Mouse (Mus musculus): Measurements from ENCODE around the gene Pik3r2. TPM values are rescaled to one million over a fixed set of nuclear protein-coding genes. Genes with fewer than 3 reads are reported as not detected.

Gene Pik3r2
- polyA plus RNA-seq, 1 experiment from 2014 or later, result 112 TPM

- 59% methylated on average over 11 of the region's 11 CpGs for WGBS
- ATAC-seq, result no peak
- no peak overlapping the region for H3K4me2 ChIP-seq (ENCODE audit: low read length)
Observed at GRCm38 (mm10) chr8:70744806-70745205, 31.7 kb downstream of the Pik3r2 start.

GRCm38 (mm10) chr8:70743656-70744590 is 32.6 kb downstream of the Pik3r2 start:
- Histone ChIP-seq H3K4me2 (ENCODE audit: low read length) (peak overlapping the region; percentile 66), H3K9ac (ENCODE audit: low read depth, low read length) (peak overlapping the region; percentile 53), H3K27ac (ENCODE audit: low read length) (no peak overlapping the region), H3K4me3 (ENCODE audit: low read depth, low read length) (peak overlapping the region; percentile 36), H3K4me1 (ENCODE audit: control insufficient read depth, insufficient read depth, low read length) (peaks cover 13% of the 10 kb centered on the region), H3K36me3 (ENCODE audit: control insufficient read depth, insufficient read depth, low read length) (no peaks in the 10 kb centered on the region), H3K27me3 (ENCODE audit: control insufficient read depth, insufficient read depth, low read depth, low read length) (peaks cover 49% of the 10 kb centered on the region), H3K9me3 (replicated peaks; ENCODE audit: control insufficient read depth, low read length, poor library complexity, severe bottlenecking) (no peaks in the 10 kb centered on the region)
- WGBS, result 4% methylated on average over 48 of the region's 48 CpGs
- ATAC-seq, result 0 out of 2 replicates have a peak, but pooled peaks have one; percentile 19

More at GRCm38 (mm10) chr8:70744806-70745205, 31.7 kb downstream of the Pik3r2 start:
- no peak overlapping the region for H3K9ac ChIP-seq (ENCODE audit: low read depth, low read length)
- no peak overlapping the region for H3K27ac ChIP-seq (ENCODE audit: low read length)
- H3K4me1 ChIP-seq (ENCODE audit: control insufficient read depth, insufficient read depth, low read length), result peaks cover 13% of the 10 kb centered on the region
- no peaks in the 10 kb centered on the region for H3K36me3 ChIP-seq (ENCODE audit: control insufficient read depth, insufficient read depth, low read length)
- H3K4me3 ChIP-seq (ENCODE audit: low read depth, low read length), result no peak overlapping the region
- no peaks in the 10 kb centered on the region for H3K9me3 ChIP-seq (replicated peaks; ENCODE audit: control insufficient read depth, low read length, poor library complexity, severe bottlenecking)
- peaks cover 49% of the 10 kb centered on the region for H3K27me3 ChIP-seq (ENCODE audit: control insufficient read depth, insufficient read depth, low read depth, low read length)

DNA sequence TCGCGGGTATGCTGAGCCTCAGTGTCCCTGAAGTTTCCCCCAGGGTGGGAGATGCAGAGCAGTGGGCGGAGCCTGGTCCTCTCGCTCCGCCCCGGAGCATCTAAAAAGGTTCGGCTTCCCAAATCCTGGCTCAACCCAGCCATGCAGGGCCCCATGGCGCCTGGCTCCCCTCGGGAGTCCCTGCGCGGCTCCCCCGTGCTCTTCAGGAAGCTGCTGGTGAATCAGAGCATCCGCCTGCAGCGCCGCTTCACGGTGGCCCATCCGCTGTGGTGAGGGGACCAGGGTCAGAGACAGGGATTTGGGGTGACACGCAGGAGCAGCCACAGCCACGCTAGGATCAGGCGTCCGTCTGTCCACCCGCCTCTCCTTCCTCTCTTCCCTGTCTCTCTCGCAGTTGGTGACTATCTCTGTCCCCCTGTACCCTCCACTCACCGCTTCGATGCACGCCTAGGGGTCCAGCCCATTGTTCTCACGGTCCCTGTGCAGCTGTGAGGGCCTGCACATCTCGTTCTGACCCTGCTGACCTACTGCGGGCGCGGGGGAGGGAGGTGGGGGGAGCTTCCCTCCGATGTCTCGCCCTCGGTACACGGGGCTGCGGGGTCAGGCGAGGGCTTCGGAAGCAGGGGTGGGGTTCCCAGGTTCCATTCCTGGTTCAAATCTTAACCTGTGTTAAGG is 33.4 kb downstream of the Pik3r2 start:
- H3K9ac ChIP-seq (ENCODE audit: low read depth, low read length), result peak overlapping the region; percentile 38; the same call in 1 of the 2 replicates
- 3% methylated on average over 38 of the region's 38 CpGs for WGBS
- H3K4me1 ChIP-seq (ENCODE audit: control insufficient read depth, insufficient read depth, low read length), result peaks cover 13% of the 10 kb centered on the region
- no peak overlapping the region for H3K27ac ChIP-seq (ENCODE audit: low read length)
- peaks cover 46% of the 10 kb centered on the region for H3K27me3 ChIP-seq (ENCODE audit: control insufficient read depth, insufficient read depth, low read depth, low read length)
- H3K4me3 ChIP-seq (ENCODE audit: low read depth, low read length), result peak overlapping the region; percentile 21
- H3K9me3 ChIP-seq (replicated peaks; ENCODE audit: control insufficient read depth, low read length, poor library complexity, severe bottlenecking), result no peaks in the 10 kb centered on the region
- ATAC-seq, result no peak
- H3K36me3 ChIP-seq (ENCODE audit: control insufficient read depth, insufficient read depth, low read length), result no peaks in the 10 kb centered on the region
- H3K4me2 ChIP-seq (ENCODE audit: low read length), result peak overlapping the region; percentile 66

DNA sequence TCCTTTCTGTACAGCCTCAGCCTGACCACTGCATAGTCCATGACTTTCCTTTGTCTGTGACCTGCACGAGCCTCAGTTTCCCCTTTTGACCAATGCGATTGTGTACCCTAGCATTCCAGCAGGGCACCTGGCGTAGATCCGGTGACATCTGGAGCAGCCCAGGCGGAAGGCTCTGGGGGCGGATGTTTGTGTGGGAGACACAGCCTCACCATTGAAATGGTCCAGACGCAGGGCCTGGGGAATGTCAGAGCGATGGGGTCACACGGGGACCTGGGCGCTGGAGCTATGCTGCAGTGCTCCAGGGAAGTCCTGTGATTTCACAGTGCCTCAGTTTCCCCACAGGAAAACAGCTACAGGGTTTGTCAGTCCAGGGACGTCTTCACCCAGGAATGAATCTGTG is 34.3 kb downstream of the Pik3r2 start:
- H3K4me3 ChIP-seq (ENCODE audit: low read depth, low read length), result no peak overlapping the region
- peaks cover 40% of the 10 kb centered on the region for H3K27me3 ChIP-seq (ENCODE audit: control insufficient read depth, insufficient read depth, low read depth, low read length)
- no peak overlapping the region for H3K27ac ChIP-seq (ENCODE audit: low read length)
- peaks cover 13% of the 10 kb centered on the region for H3K4me1 ChIP-seq (ENCODE audit: control insufficient read depth, insufficient read depth, low read length)
- no peak for ATAC-seq
- no peak overlapping the region for H3K9ac ChIP-seq (ENCODE audit: low read depth, low read length)
- 76% methylated on average over 11 of the region's 11 CpGs for WGBS
- H3K9me3 ChIP-seq (replicated peaks; ENCODE audit: control insufficient read depth, low read length, poor library complexity, severe bottlenecking), result no peaks in the 10 kb centered on the region
- no peak overlapping the region for H3K4me2 ChIP-seq (ENCODE audit: low read length)
- no peaks in the 10 kb centered on the region for H3K36me3 ChIP-seq (ENCODE audit: control insufficient read depth, insufficient read depth, low read length)

DNA sequence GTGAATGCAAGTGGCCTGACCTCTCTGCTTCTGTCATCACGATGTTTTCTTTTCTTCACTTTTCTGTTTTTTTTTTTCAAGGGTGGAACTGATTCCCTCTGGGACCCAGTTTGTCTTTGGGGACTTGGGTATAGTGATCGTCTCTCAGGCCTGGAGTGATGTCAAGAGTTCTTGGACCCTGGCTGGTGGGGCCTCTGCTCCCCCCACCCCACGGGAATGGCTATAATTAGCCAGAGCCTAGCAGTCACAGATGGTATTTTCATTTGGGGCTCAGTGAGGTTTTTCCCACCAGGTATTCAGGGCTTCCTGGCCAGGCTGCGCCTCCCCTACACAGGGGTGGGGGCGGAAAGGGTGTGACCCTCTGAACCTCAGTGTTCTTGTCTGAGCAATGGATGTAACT is 34.9 kb downstream of the Pik3r2 start:
- ATAC-seq, result no peak
- no peak overlapping the region for H3K27ac ChIP-seq (ENCODE audit: low read length)
- no peak overlapping the region for H3K9ac ChIP-seq (ENCODE audit: low read depth, low read length)
- peaks cover 13% of the 10 kb centered on the region for H3K4me1 ChIP-seq (ENCODE audit: control insufficient read depth, insufficient read depth, low read length)
- no peaks in the 10 kb centered on the region for H3K9me3 ChIP-seq (replicated peaks; ENCODE audit: control insufficient read depth, low read length, poor library complexity, severe bottlenecking)
- H3K27me3 ChIP-seq (ENCODE audit: control insufficient read depth, insufficient read depth, low read depth, low read length), result peaks cover 37% of the 10 kb centered on the region
- no peak overlapping the region for H3K4me2 ChIP-seq (ENCODE audit: low read length)
- no peak overlapping the region for H3K4me3 ChIP-seq (ENCODE audit: low read depth, low read length)
- WGBS, result 57% methylated on average over 5 of the region's 5 CpGs
- H3K36me3 ChIP-seq (ENCODE audit: control insufficient read depth, insufficient read depth, low read length), result no peaks in the 10 kb centered on the region

DNA sequence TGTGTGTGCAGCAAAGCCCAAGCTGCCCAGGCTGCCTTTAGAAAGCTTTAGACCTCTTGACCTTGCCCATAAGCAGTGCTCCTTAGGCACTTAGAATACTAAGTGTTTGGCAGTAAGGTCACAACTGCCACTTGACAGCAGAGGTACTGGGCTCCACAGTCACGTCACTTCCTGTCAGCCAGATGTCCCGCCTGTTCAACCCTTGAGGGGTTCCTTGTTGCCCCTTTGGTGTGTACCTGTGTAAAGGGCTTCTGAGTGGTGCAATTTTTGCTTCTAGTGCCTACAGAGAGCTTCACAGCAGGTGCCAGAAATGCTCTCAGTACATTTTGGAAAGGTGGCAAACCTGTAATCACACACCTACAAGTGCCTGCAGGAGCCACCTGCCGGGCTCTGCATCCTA is 38.3 kb downstream of the Pik3r2 start:
- Histone ChIP-seq H3K36me3 (ENCODE audit: control insufficient read depth, insufficient read depth, low read length) (no peaks in the 10 kb centered on the region), H3K9me3 (replicated peaks; ENCODE audit: control insufficient read depth, low read length, poor library complexity, severe bottlenecking) (no peaks in the 10 kb centered on the region), H3K4me2 (ENCODE audit: low read length) (no peak overlapping the region), H3K27me3 (ENCODE audit: control insufficient read depth, insufficient read depth, low read depth, low read length) (peaks cover 19% of the 10 kb centered on the region), H3K4me3 (ENCODE audit: low read depth, low read length) (no peak overlapping the region), H3K9ac (ENCODE audit: low read depth, low read length) (no peak overlapping the region), H3K4me1 (ENCODE audit: control insufficient read depth, insufficient read depth, low read length) (peaks cover 1% of the 10 kb centered on the region), H3K27ac (ENCODE audit: low read length) (no peak overlapping the region)
- 74% methylated on average over 3 of the region's 3 CpGs for WGBS
- ATAC-seq, result no peak

- WGBS, result 72% methylated on average over 5 of the region's 5 CpGs
- peaks cover 18% of the 10 kb centered on the region for H3K27me3 ChIP-seq (ENCODE audit: control insufficient read depth, insufficient read depth, low read depth, low read length)
- H3K27ac ChIP-seq (ENCODE audit: low read length), result no peak overlapping the region
- no peak overlapping the region for H3K9ac ChIP-seq (ENCODE audit: low read depth, low read length)
- H3K36me3 ChIP-seq (ENCODE audit: control insufficient read depth, insufficient read depth, low read length), result no peaks in the 10 kb centered on the region
- H3K4me1 ChIP-seq (ENCODE audit: control insufficient read depth, insufficient read depth, low read length), result no peaks in the 10 kb centered on the region
- no peaks in the 10 kb centered on the region for H3K9me3 ChIP-seq (replicated peaks; ENCODE audit: control insufficient read depth, low read length, poor library complexity, severe bottlenecking)
- no peak overlapping the region for H3K4me3 ChIP-seq (ENCODE audit: low read depth, low read length)
- no peak for ATAC-seq
- H3K4me2 ChIP-seq (ENCODE audit: low read length), result no peak overlapping the region
Observed at GRCm38 (mm10) chr8:70737705-70738104, 38.8 kb downstream of the Pik3r2 start.

DNA sequence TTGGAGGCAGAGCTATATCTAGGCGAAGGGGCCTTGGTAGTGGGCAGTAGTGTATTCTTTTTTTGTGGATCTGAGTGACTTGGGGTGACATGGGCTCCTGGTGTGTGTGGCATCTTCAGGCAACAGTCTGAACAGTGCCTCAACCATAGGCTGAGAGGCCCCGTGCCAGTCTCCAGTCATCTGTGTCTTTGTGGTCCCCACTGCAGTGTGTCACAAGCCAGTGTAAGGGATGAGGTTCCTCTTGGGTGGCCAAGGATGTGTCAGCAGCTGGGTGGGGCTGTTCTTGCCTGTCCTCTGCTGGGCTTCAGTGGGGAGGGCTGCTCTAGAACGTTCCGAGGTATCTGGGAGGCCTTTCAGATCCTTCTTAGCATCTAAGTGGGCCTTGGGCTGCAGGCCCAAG is 45.6 kb downstream of the Pik3r2 start:
- Histone ChIP-seq H3K9ac (ENCODE audit: low read depth, low read length) (no peak overlapping the region), H3K27ac (ENCODE audit: low read length) (no peak overlapping the region), H3K36me3 (ENCODE audit: control insufficient read depth, insufficient read depth, low read length) (no peaks in the 10 kb centered on the region), H3K4me3 (ENCODE audit: low read depth, low read length) (no peak overlapping the region), H3K4me2 (ENCODE audit: low read length) (no peak overlapping the region), H3K4me1 (ENCODE audit: control insufficient read depth, insufficient read depth, low read length) (no peaks in the 10 kb centered on the region; the same call in 1 of the 2 replicates), H3K27me3 (ENCODE audit: control insufficient read depth, insufficient read depth, low read depth, low read length) (peaks cover 43% of the 10 kb centered on the region), H3K9me3 (replicated peaks; ENCODE audit: control insufficient read depth, low read length, poor library complexity, severe bottlenecking) (no peaks in the 10 kb centered on the region)
- WGBS, result 83% methylated on average over 4 of the region's 4 CpGs
- ATAC-seq, result no peak

Measured in midbrain, embryonic 16.5 days (tissue).